ENCODE assay signal across 9 mouse cellular contexts in genomic region chr17:35918276-35919059, GRCm38 (mm10). TPM values are rescaled to one million over a fixed set of nuclear protein-coding genes. Genes with fewer than 3 reads are reported as not detected.
A peak's percentile ranks its signal among the peaks of the same experiment; 100 is the strongest.
DNase-seq lines count a peak whose midpoint lies in the region; ATAC-seq lines count a peak whose summit lies in the region.
"Had no signal": no experiment of that assay in that cellular context is flagged by ENCODE, and none has a peak within 500 bp of the region (broad histone marks: within the 10 kb centered on the region; RNA-seq: fewer than 3 reads in every experiment).

No protein-coding gene starts in this region.

- H3K9ac ChIP-seq in midbrain, embryonic 15.5 days = peak overlapping the region; percentile 89

- intact Hi-C loops in heart, postnatal 36 days (cut with DNase I) = no loop called here

- H3K4me1 ChIP-seq in limb, embryonic 10.5 days = peaks cover 22% of the 10 kb centered on the region
- H3K4me1 ChIP-seq in midbrain, embryonic 15.5 days = peaks cover 49% of the 10 kb centered on the region

- H3K4me3 ChIP-seq in limb, embryonic 10.5 days = peak overlapping the region; percentile 79
- peak overlapping the region; percentile 57 for H3K4me3 ChIP-seq in midbrain, embryonic 15.5 days

- H3K9me3 ChIP-seq in limb, embryonic 10.5 days (replicated peaks) = no peaks in the 10 kb centered on the region
- H3K9me3 ChIP-seq in midbrain, embryonic 15.5 days = no peaks in the 10 kb centered on the region

- peak overlapping the region; percentile 96 for H3K27ac ChIP-seq in limb, embryonic 10.5 days
- H3K27ac ChIP-seq in midbrain, embryonic 15.5 days = peak overlapping the region; percentile 96

- DNase-seq in adrenal gland, adult (ENCODE audit: inconsistent age in 2 of 2, low spot score in 1 of 2) = peak; percentile 53 to 89
- DNase-seq in adrenal gland, postnatal 4 days (ENCODE audit: low spot score in 2 of 2) = no peak
- peak; percentile 32 for DNase-seq in MEL-GATA-1-ER (ENCODE audit: extremely low read depth, low read depth)
- peak; percentile 57 for DNase-seq in embryo, embryonic 11.5 days (ENCODE audit: low read depth, low spot score)
- DNase-seq in heart, postnatal 36 days = peak; percentile 53 to 62
- DNase-seq in limb, embryonic 10.5 days (ENCODE audit: low spot score) = peak; percentile 60
- peak; percentile 43 to 44 for DNase-seq in thymus, postnatal 36 days

- H3K27me3 ChIP-seq in limb, embryonic 10.5 days (ENCODE audit: low read depth, poor library complexity, severe bottlenecking) = no peaks in the 10 kb centered on the region
- H3K27me3 ChIP-seq in midbrain, embryonic 15.5 days (replicated peaks) = no peaks in the 10 kb centered on the region
- H3K27me3 ChIP-seq: Patski had no signal

- ATAC-seq in midbrain, embryonic 15.5 days (replicated peaks) = no peak

- under 1% methylated on average over 11 of the region's 11 CpGs for WGBS in limb, embryonic 10.5 days
- WGBS in midbrain, embryonic 15.5 days = under 1% methylated on average over 11 of the region's 11 CpGs

- H3K36me3 ChIP-seq in limb, embryonic 10.5 days = peaks cover 49% of the 10 kb centered on the region
- no peaks in the 10 kb centered on the region for H3K36me3 ChIP-seq in midbrain, embryonic 15.5 days (replicated peaks)

- H3K4me2 ChIP-seq in midbrain, embryonic 15.5 days = peak overlapping the region; percentile 75

RNA-seq across cellular contexts. Expression of gene Ppp1r10, which starts 2.2 kb away (rescaled TPM):
- 10 to 100 TPM; 89.8 to 96.6 TPM for total RNA-seq in adrenal gland, postnatal 4 days (2021)
- 10 to 100 TPM; 22.6 to 44.3 TPM for total RNA-seq in heart, postnatal 36 days (2021)
- 52.9 and 63.4 TPM in 2 replicates for polyA plus RNA-seq in limb, embryonic 10.5 days (2016; fragmentation: Nextera tagmentation; extraction: Ambion mirVana)
- polyA plus RNA-seq in midbrain, embryonic 15.5 days (2015; fragmentation: Nextera tagmentation; extraction: Ambion mirVana) = 47.1 and 47.8 TPM in 2 replicates

RNA-seq across cellular contexts. Expression of gene Mrps18b, which starts 2.3 kb away (rescaled TPM):
- 10 to 100 TPM; 77.3 to 83.2 TPM for total RNA-seq in adrenal gland, postnatal 4 days (2021)
- total RNA-seq in heart, postnatal 36 days (2021) = 10 to 100 TPM; 51.6 to 53.4 TPM
- 87.6 and 122 TPM in 2 replicates for polyA plus RNA-seq in limb, embryonic 10.5 days (2016; fragmentation: Nextera tagmentation; extraction: Ambion mirVana)
- 49.3 and 54.2 TPM in 2 replicates for polyA plus RNA-seq in midbrain, embryonic 15.5 days (2015; fragmentation: Nextera tagmentation; extraction: Ambion mirVana)

RNA-seq across cellular contexts. Expression of gene Atat1, which starts 8.6 kb away (rescaled TPM):
- total RNA-seq in adrenal gland, postnatal 4 days (2021) = 10 to 100 TPM; 46.3 to 50.3 TPM
- 1 to 10 TPM; 6.6 to 6.8 TPM for total RNA-seq in heart, postnatal 36 days (2021)
- 104 and 131 TPM in 2 replicates for polyA plus RNA-seq in limb, embryonic 10.5 days (2016; fragmentation: Nextera tagmentation; extraction: Ambion mirVana)
- 482 and 507 TPM in 2 replicates for polyA plus RNA-seq in midbrain, embryonic 15.5 days (2015; fragmentation: Nextera tagmentation; extraction: Ambion mirVana)

RNA-seq across cellular contexts. Expression of gene 2310061I04Rik, which starts 21.2 kb away (rescaled TPM):
- total RNA-seq in adrenal gland, postnatal 4 days (2021) = 10 to 100 TPM; 34.4 to 34.5 TPM
- 100 to 1,000 TPM; 109 to 112 TPM for total RNA-seq in heart, postnatal 36 days (2021)
- 23.2 and 27.6 TPM in 2 replicates for polyA plus RNA-seq in limb, embryonic 10.5 days (2016; fragmentation: Nextera tagmentation; extraction: Ambion mirVana)
- 68.2 and 72.8 TPM in 2 replicates for polyA plus RNA-seq in midbrain, embryonic 15.5 days (2015; fragmentation: Nextera tagmentation; extraction: Ambion mirVana)

RNA-seq across cellular contexts. Expression of gene Dhx16, which starts 38.8 kb away (rescaled TPM):
- 10 to 100 TPM; 44.4 to 52.3 TPM for total RNA-seq in adrenal gland, postnatal 4 days (2021)
- total RNA-seq in heart, postnatal 36 days (2021) = 10 to 100 TPM; 19.2 to 22.2 TPM
- 58.4 and 62.4 TPM in 2 replicates for polyA plus RNA-seq in limb, embryonic 10.5 days (2016; fragmentation: Nextera tagmentation; extraction: Ambion mirVana)
- polyA plus RNA-seq in midbrain, embryonic 15.5 days (2015; fragmentation: Nextera tagmentation; extraction: Ambion mirVana) = 36.3 and 40.4 TPM in 2 replicates

Comparison
In these comparisons a context has a peak if more than half of its experiments do, and no peak if none do; other contexts are left out.
1. DNase-seq: peak in adrenal gland, adult (2 of 2), MEL-GATA-1-ER (single experiment), embryo, embryonic 11.5 days (single experiment), heart, postnatal 36 days (2 of 2), limb, embryonic 10.5 days (single experiment) and thymus, postnatal 36 days (2 of 2); none in adrenal gland, postnatal 4 days (0 of 2).
2. RNA of gene Atat1, which starts 8.6 kb away (total RNA-seq): 46.3 to 50.3 TPM in adrenal gland, postnatal 4 days; 6.6 to 6.8 TPM in heart, postnatal 36 days; every median in the first group is over 4 times any median in the second.